ENCODE assay signal across 17 mouse cellular contexts in genomic region chr17:49890861-49891260, GRCm38 (mm10).
DNase-seq lines count a peak whose midpoint lies in the region; ATAC-seq and TF ChIP-seq lines count a peak whose summit lies in the region.
"Had no signal": no experiment of that assay in that cellular context is flagged by ENCODE, and none has a peak within 500 bp of the region (broad histone marks: within the 10 kb centered on the region; RNA-seq: fewer than 3 reads in every experiment).

No protein-coding gene starts in this region.

- no peak overlapping the region for H3K27ac ChIP-seq in hindbrain, postnatal 0 days
- H3K27ac ChIP-seq in hindbrain, embryonic 16.5 days (ENCODE audit: low read depth, low read length), result no peak overlapping the region
- H3K27ac ChIP-seq: midbrain, embryonic 12.5 days; stomach, postnatal 0 days had no signal

- H3K9me3 ChIP-seq in hindbrain, postnatal 0 days (ENCODE audit: low read length), result no peaks in the 10 kb centered on the region
- H3K9me3 ChIP-seq in hindbrain, embryonic 16.5 days (ENCODE audit: control insufficient read depth, low read length), result no peaks in the 10 kb centered on the region
- H3K9me3 ChIP-seq: heart, embryonic 12.5 days; midbrain, embryonic 12.5 days had no signal

- no peaks in the 10 kb centered on the region for H3K36me3 ChIP-seq in hindbrain, postnatal 0 days (ENCODE audit: insufficient read depth, low read length)
- no peaks in the 10 kb centered on the region for H3K36me3 ChIP-seq in hindbrain, embryonic 16.5 days (ENCODE audit: control insufficient read depth, insufficient read depth, low read length)
- H3K36me3 ChIP-seq: heart, embryonic 12.5 days; midbrain, embryonic 12.5 days had no signal

- peak; percentile 33; the same call in 1 of the 2 replicates for ATAC-seq in hindbrain, postnatal 0 days
- ATAC-seq in hindbrain, embryonic 16.5 days, result no peak

- TF ChIP-seq POLR2A in brain, embryonic 14.5 days (IDR thresholded peaks at IDR 0.05; ENCODE audit: borderline replicate concordance, extremely low read depth, insufficient read depth, insufficient read length, poor library complexity, severe bottlenecking), result no peak

- no peak for TF ChIP-seq CTCF in hindbrain, postnatal 0 days (IDR thresholded peaks at IDR 0.05; ENCODE audit: low read depth)
- TF ChIP-seq CTCF in brain, embryonic 14.5 days (IDR thresholded peaks at IDR 0.05; ENCODE audit: borderline replicate concordance, extremely low read depth, insufficient read depth, insufficient read length), result no peak

- no peaks in the 10 kb centered on the region for H3K27me3 ChIP-seq in hindbrain, postnatal 0 days (ENCODE audit: insufficient read depth, low read length)
- no peaks in the 10 kb centered on the region for H3K27me3 ChIP-seq in hindbrain, embryonic 16.5 days (replicated peaks; ENCODE audit: control insufficient read depth, insufficient read depth, low read length)
- H3K27me3 ChIP-seq: midbrain, embryonic 12.5 days had no signal

- H3K4me3 ChIP-seq in hindbrain, postnatal 0 days (ENCODE audit: low read length), result no peak overlapping the region
- no peak overlapping the region for H3K4me3 ChIP-seq in hindbrain, embryonic 16.5 days (ENCODE audit: low read length)
- H3K4me3 ChIP-seq: heart, embryonic 12.5 days; midbrain, embryonic 12.5 days had no signal

- H3K4me1 ChIP-seq in hindbrain, postnatal 0 days (ENCODE audit: insufficient read depth, low read length), result 0 out of 2 replicates have a peak, but pooled peaks cover under 1% of the 10 kb centered on the region
- H3K4me1 ChIP-seq in hindbrain, embryonic 16.5 days (ENCODE audit: control insufficient read depth, insufficient read depth, low read depth, low read length), result no peaks in the 10 kb centered on the region

- no peak overlapping the region for H3K9ac ChIP-seq in hindbrain, postnatal 0 days (replicated peaks; ENCODE audit: low read length)
- H3K9ac ChIP-seq in hindbrain, embryonic 16.5 days (ENCODE audit: low read depth, low read length), result no peak overlapping the region
- H3K9ac ChIP-seq: heart, embryonic 12.5 days; midbrain, embryonic 12.5 days had no signal

- 71% methylated on average over 16 of the region's 16 CpGs for WGBS in hindbrain, postnatal 0 days
- 77% methylated on average over 16 of the region's 16 CpGs for WGBS in hindbrain, embryonic 16.5 days

- H3K4me2 ChIP-seq in hindbrain, postnatal 0 days (ENCODE audit: low read depth, low read length), result no peak overlapping the region
- no peak overlapping the region for H3K4me2 ChIP-seq in hindbrain, embryonic 16.5 days (ENCODE audit: low read length)
- H3K4me2 ChIP-seq: heart, embryonic 12.5 days; midbrain, embryonic 12.5 days had no signal

- DNase-seq in hindbrain, postnatal 0 days (ENCODE audit: low spot score), result peak; percentile 28
- DNase-seq in brain, adult 2 months (ENCODE audit: low read depth, low spot score), result peak; percentile 56
- DNase-seq in brain, embryonic 14.5 days (ENCODE audit: low read depth), result peak; percentile 75
- DNase-seq in layer of hippocampus, postnatal 14 days (ENCODE audit: low spot score in 2 of 2), result peak; percentile 33 to 46
- DNase-seq in lung, postnatal 10 days, result no peak
- no peak for DNase-seq in urinary bladder, adult 2 months (ENCODE audit: low spot score)
- DNase-seq: cerebellum, adult 11-12 months; kidney, adult 8-10 months; kidney, postnatal 36 days; liver; lung, adult 18-20 months; lung, postnatal 36 days; retina, postnatal 1 day had no signal

Comparison
In these comparisons a context has a peak if more than half of its experiments do, and no peak if none do; other contexts are left out.
1. DNase-seq: peak in hindbrain, postnatal 0 days (single experiment), brain, adult 2 months (single experiment), brain, embryonic 14.5 days (single experiment) and layer of hippocampus, postnatal 14 days (2 of 2); none in lung, postnatal 10 days (single experiment) and urinary bladder, adult 2 months (single experiment).